12 mouse cellular contexts compared by ENCODE assay signal in the genomic region with DNA sequence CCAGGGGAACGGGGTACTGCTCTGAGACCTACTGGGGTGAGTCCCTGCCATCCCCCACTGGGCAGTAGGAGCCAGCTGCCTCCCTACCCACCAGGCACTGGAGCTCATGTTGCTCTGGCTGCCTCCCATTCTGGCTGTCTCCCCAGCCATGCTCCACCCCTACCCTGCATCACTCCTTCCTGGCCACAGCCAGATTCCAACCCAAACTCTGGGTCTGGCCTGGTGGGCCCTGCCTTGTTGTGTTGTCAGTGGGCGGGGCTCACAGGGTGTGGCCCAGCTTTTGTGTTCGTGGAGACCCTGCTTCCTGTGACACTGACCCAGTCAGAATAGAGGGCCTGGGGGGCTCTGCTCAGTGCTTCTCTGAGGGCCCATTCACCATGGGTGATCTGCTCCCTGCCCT. TPM values are rescaled to one million over a fixed set of nuclear protein-coding genes. Genes with fewer than 3 reads are reported as not detected.
A peak's percentile ranks its signal among the peaks of the same experiment; 100 is the strongest.
DNase-seq lines count a peak whose midpoint lies in the region; ATAC-seq and TF ChIP-seq lines count a peak whose summit lies in the region.
"Had no signal": no experiment of that assay in that cellular context is flagged by ENCODE, and none has a peak within 500 bp of the region (broad histone marks: within the 10 kb centered on the region; RNA-seq: fewer than 3 reads in every experiment).

No protein-coding gene starts in this region.

- WGBS in kidney, adult 2 months, result 68% methylated on average over 3 of the region's 3 CpGs

- no peak overlapping the region for H3K27ac ChIP-seq in kidney, adult 2 months (ENCODE audit: insufficient read depth, low read depth, low read length)
- H3K27ac ChIP-seq: liver, embryonic 13.5 days; midbrain, embryonic 13.5 days had no signal

- no peak for ATAC-seq in cerebellum, adult (ENCODE audit: insufficient number of reproducible peaks, low FRiP score, low TSS enrichment)
- ATAC-seq: midbrain, embryonic 13.5 days had no signal

- TF ChIP-seq POLR2A in kidney, adult 2 months (IDR thresholded peaks at IDR 0.05; ENCODE audit: low read depth, low read length), result no peak

- intact Hi-C loops in left cerebral cortex, postnatal 14 days (cut with DNase I), result no loop called here

- peaks cover 8% of the 10 kb centered on the region for H3K4me1 ChIP-seq in kidney, adult 2 months (ENCODE audit: control insufficient read depth, insufficient read depth, low read length)

- H3K27me3 ChIP-seq in kidney, adult 2 months (replicated peaks; ENCODE audit: control insufficient read depth, insufficient read depth, low read length), result no peaks in the 10 kb centered on the region
- H3K27me3 ChIP-seq: liver, embryonic 13.5 days; midbrain, embryonic 13.5 days had no signal

- DNase-seq in cerebellum, adult 11-12 months, result peak; percentile 51
- peak; percentile 18 for DNase-seq in kidney, adult 9 months
- no peak for DNase-seq in kidney, adult 2 months
- peak; percentile 55 for DNase-seq in MN1 (ENCODE audit: low spot score)
- DNase-seq in heart, postnatal 4 days, result peak; percentile 62
- no peak for DNase-seq in B cell, adult 2 months
- DNase-seq in left cerebral cortex, postnatal 14 days (ENCODE audit: low spot score in 2 of 2), result no peak
- DNase-seq: layer of hippocampus, adult 9-11 months; liver, embryonic 13.5 days had no signal

- TF ChIP-seq CTCF in kidney, adult 2 months (conservative IDR thresholded peaks at IDR 0.05; ENCODE audit: insufficient read depth, insufficient read length, low read depth, low read length), result no peak

- H3K4me3 ChIP-seq in kidney, adult 2 months (ENCODE audit: insufficient read depth, low read depth, low read length), result no peak overlapping the region
- H3K4me3 ChIP-seq: liver, embryonic 13.5 days; midbrain, embryonic 13.5 days had no signal

- no peaks in the 10 kb centered on the region; the same call in 1 of the 2 replicates for H3K36me3 ChIP-seq in kidney, adult 2 months (ENCODE audit: control insufficient read depth, insufficient read depth, low read length)

RNA-seq across cellular contexts. Expression of gene Git1, which starts 10.1 kb away (rescaled TPM):
- polyA plus RNA-seq in kidney, adult 2 months (2012; rRNA removed), result 53.2 and 58.5 TPM in 2 replicates
- 10 to 100 TPM; 76.8 to 81.0 TPM for total RNA-seq in heart, postnatal 4 days (2021)
- total RNA-seq in left cerebral cortex, postnatal 14 days (2021), result 100 to 1,000 TPM; 150 to 153 TPM

RNA-seq across cellular contexts. Expression of gene Abhd15, which starts 11.4 kb away (rescaled TPM):
- polyA plus RNA-seq in kidney, adult 2 months (2012; rRNA removed), result 2.7 and 3.2 TPM in 2 replicates
- 1 to 10 TPM; 1.4 to 1.5 TPM for total RNA-seq in heart, postnatal 4 days (2021)
- 1 to 10 TPM; 1.6 to 1.7 TPM for total RNA-seq in left cerebral cortex, postnatal 14 days (2021)

RNA-seq across cellular contexts. Expression of gene Trp53i13, which starts 12.3 kb away (rescaled TPM):
- polyA plus RNA-seq in kidney, adult 2 months (2012; rRNA removed), result 19.4 and 24.4 TPM in 2 replicates
- total RNA-seq in heart, postnatal 4 days (2021), result 10 to 100 TPM; 12.0 to 13.7 TPM
- total RNA-seq in left cerebral cortex, postnatal 14 days (2021), result 1 to 10 TPM; 4.9 to 5.8 TPM

RNA-seq across cellular contexts. Expression of gene Ankrd13b, which starts 14.0 kb away (rescaled TPM):
- polyA plus RNA-seq in kidney, adult 2 months (2012; rRNA removed), result 22.3 and 31.4 TPM in 2 replicates
- 10 to 100 TPM; 17.3 to 17.4 TPM for total RNA-seq in heart, postnatal 4 days (2021)
- total RNA-seq in left cerebral cortex, postnatal 14 days (2021), result 100 to 1,000 TPM; 127 to 129 TPM

RNA-seq across cellular contexts. Expression of gene Gm10392, which starts 15.5 kb away (rescaled TPM):
- not detected in 2 replicates for polyA plus RNA-seq in kidney, adult 2 months (2012; rRNA removed)
- total RNA-seq in heart, postnatal 4 days (2021), result not detected
- total RNA-seq in left cerebral cortex, postnatal 14 days (2021), result not detected
- polyA plus RNA-seq: C2C12 had no signal

Comparison
In these comparisons a context has a peak if more than half of its experiments do, and no peak if none do; other contexts are left out.
1. DNase-seq: peak in cerebellum, adult 11-12 months (single experiment), kidney, adult 9 months (single experiment), MN1 (single experiment) and heart, postnatal 4 days (single experiment); none in kidney, adult 2 months (single experiment), B cell, adult 2 months (0 of 2) and left cerebral cortex, postnatal 14 days (0 of 2).